Mouse (Mus musculus) left cerebral cortex, adult 18-20 months (tissue): Measurements from ENCODE around the gene Mall. TPM values are rescaled to one million over a fixed set of nuclear protein-coding genes. Genes with fewer than 3 reads are reported as not detected.

ENCODE experiments used
- DNase-seq, 2 experiments: peaks; one replicate each; pipeline ENCODE4 v3.0.0; 2021 to 2022; ENCODE audit warnings: low spot score in 2 of 2, mixed read lengths in 1 of 2
- long read RNA-seq, 2 experiments: library from polyadenylated mRNA; stranded (forward); transcript quantifications; one replicate each; pipeline ENCODE4 v2.0.0; 2021
- total RNA-seq, 2 experiments: library from RNA; stranded (reverse); gene quantifications; 2 replicates each; pipeline ENCODE4 v1.2.3; 2021

Gene Mall
- 1 to 10 TPM in 1 of 2 experiments, under 1 TPM in 1; 0.87 to 1.5 TPM for total RNA-seq
- long read RNA-seq, experiment 1, partial matches to known transcripts = 0 of 2 reads
- long read RNA-seq, experiment 1, other reads (novel, unspliced or antisense) = 0 of 2 reads
- long read RNA-seq, experiment 2 = 0 reads

GRCm38 (mm10) chr2:127729671-127730070 is at the start of gene Mall:
Mall (minus strand) TSS chr2:127729932.
- DNase-seq = no peak

DNA sequence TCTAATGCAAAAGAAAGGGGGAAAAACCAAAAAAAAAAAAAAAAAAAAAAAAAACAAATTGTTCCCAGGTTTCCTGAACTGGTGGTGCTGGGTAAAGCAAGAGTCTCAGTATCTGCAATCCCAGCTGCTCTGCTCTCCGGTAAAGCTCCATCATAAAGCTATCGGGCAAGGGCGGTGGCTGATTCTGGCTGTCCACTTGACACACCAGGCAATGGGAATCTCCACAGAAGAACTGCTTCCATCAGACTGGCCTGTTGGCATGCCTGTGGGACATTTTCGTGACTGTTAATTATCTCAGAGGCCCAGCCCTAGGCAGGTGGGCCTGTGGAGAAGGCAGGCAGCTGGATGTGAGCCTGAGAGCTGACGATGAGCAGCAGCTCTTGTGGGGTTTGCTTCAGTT is 48.7 kb upstream of the Mall start:
- no peak for DNase-seq

DNA sequence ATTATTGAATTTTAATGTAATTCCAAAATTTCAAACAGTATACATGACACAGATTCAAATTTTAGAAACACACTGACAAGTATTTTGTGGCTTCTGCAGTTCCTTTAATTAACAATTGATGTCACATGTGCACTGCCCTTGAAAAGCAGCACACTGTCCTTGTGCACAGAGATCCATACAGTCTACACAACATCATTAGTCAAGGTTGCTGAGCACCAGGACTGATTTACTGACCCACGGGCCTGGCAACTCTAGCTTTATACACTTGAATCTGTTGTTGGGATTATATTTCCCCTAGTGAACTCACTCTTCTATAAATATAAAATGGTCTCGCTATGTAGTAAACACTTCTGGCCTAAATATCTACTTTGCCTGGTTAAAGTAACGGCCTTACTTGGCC is 45.3 kb upstream of the Mall start:
- no peak for DNase-seq

DNA sequence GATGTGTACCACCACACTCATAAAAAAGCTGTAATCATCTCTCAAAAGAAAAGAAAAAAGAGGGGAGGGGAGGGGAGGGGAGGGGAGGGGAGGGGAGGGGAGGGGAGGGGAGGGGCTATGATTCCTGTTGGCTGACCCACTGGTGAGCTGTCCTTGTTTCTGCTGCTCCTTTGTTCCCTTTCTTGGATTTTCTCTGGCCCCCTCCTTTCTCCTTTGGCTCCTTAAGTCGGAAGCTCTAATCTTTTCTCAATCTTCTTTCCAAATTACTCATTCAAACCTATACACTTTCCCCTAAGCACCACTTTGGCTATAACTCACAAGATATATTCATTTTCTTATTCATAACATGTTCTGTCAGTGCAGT is 44.8 kb upstream of the Mall start:
- DNase-seq = no peak

- DNase-seq = peak in 1 of 2 experiments; percentile 24
These were observed 44.3 kb upstream of the Mall start for GRCm38 (mm10) chr2:127773938-127774577.

DNA sequence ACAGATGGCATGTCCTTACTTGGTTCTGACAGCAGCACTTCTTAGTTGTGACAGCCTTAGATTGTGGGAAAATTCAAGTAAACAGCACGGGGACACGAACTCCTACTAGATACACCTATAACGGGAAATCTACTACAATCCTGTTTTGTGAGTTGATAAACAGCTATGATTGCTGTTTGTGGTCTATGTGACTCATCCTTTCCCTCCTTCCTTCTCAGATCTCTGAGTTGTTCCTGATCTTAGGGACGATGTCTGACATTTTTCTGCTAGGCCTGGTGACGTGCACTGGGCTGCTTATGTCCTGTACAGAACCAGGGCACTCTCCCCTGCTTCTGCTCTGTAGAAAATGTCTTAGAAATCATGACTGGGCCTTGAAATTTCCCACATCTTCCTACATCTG is 31.9 kb upstream of the Mall start:
- DNase-seq = no peak

GRCm38 (mm10) chr2:127760429-127761000 is 30.8 kb upstream of the Mall start:
- no peak for DNase-seq

GRCm38 (mm10) chr2:127760014-127760413 is 30.3 kb upstream of the Mall start:
- no peak for DNase-seq

DNA sequence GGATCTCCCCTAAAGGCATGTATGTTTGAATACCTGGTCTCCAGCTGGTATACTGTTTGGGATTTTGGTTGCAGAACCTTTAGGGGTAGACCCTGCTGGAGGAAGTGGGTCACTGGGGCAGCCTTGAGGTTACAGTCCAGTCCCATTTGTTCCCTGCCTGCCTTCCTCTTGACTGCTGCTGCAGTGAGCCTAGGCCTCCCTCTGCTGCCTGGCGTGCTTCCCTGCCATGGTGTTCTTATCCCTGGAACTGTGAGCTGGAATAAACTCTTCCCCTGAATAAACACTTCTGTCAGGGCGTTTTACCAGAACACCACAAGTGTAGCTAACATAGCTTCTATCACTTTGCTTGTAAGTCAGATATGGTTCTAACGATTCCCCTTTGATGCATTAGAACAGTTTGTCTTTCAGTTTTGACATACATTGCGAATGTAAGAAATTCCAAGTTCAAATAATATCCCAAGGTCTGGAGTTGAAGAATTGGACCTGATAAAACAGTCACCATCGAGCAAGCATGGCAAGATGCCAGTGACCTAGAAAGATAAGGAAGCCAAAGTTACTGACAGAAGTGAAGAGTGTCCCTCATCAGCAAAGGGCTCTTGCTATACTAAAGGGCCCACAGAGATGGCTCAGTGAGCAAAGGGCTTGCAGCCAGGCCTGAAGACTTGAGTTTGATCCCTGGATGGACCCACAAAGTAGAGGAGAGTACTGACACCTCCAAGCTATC is 29.6 kb upstream of the Mall start:
- DNase-seq = no peak

DNA sequence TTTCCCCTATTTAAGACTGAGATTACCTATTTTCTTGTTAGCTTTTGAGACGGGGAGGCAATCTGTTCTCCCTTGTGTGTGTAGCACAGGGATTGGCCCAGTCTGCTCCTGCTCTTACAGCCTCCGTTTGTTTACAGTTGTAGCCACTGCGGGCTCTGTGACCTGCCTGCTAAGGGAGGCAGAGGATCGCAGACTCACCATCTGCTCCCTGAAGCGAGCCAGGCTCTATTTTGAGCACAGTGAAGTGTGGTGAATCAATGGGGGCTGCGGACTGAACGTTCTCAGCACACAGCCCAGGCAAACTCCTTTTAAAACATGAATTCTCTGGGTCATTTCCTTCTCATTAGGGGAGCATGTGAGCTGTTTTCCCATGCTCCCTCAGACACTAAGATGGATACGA is 27.4 kb upstream of the Mall start:
- peak; percentile 22 to 42 for DNase-seq

- no peak for DNase-seq
These were observed 24.4 kb upstream of the Mall start for GRCm38 (mm10) chr2:127754113-127754512.

GRCm38 (mm10) chr2:127751849-127752610 is 22.3 kb upstream of the Mall start:
- DNase-seq = no peak

- no peak for DNase-seq
These were observed 19.6 kb upstream of the Mall start for GRCm38 (mm10) chr2:127749376-127749775.

DNA sequence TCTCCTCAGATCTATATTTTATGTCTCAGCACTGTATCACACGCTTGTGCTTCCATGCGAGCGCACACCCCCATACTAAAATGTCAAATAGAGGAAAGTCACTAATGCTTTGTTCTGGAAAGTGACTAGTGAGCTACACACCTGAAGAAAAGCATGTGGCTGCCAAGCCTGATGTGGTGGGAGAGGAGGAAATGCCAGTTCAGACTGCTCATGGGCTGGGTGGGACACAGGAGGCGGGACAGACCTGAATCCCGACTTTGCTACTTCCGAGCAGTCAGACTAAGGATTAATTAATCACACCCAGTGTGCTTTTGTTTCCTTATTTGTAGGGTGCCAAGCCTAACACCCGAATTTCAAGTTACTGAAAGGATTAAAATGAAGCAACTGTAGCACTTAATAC is 18.6 kb upstream of the Mall start:
- no peak for DNase-seq

DNA sequence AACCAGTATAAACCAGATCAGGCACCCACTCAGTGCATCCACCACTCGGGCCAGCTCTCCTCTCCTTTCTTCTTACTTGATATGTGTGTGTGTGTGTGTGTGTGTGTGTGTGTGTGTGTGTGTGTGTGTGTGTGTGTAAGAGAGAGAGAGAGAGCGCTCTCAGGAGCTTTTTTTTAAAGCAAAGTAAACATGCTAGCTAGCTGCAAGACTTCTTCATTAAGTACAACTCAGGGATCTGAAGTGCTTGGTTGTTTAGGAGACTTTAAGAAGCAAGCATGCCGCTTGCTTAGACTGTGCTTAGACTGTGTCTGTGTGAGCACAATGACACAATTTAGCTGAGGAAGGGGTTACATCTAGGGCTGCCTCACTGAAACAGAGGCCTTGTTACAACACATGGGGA is 12.9 kb upstream of the Mall start:
- DNase-seq = no peak

GRCm38 (mm10) chr2:127740756-127741519 is 11.2 kb upstream of the Mall start:
- no peak for DNase-seq

DNA sequence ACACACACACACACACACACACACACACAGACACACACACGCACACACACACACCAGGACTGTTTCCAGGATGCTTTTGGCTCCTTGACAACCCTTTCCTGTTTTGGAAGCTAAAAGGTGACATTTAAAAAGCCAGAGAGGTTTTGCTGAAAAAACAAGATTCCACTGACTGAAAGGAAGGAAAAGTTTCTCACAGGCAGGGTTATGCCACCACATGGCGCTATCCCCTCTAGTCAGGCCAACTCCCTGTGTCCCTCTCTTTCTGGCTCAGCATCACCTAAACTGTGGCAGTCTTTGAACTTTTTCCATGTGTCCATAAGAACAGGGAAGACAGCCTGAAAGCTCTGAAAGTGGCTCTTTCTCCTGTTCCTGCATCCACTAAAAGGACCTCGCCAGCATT is 8.2 kb upstream of the Mall start:
- no peak for DNase-seq

DNA sequence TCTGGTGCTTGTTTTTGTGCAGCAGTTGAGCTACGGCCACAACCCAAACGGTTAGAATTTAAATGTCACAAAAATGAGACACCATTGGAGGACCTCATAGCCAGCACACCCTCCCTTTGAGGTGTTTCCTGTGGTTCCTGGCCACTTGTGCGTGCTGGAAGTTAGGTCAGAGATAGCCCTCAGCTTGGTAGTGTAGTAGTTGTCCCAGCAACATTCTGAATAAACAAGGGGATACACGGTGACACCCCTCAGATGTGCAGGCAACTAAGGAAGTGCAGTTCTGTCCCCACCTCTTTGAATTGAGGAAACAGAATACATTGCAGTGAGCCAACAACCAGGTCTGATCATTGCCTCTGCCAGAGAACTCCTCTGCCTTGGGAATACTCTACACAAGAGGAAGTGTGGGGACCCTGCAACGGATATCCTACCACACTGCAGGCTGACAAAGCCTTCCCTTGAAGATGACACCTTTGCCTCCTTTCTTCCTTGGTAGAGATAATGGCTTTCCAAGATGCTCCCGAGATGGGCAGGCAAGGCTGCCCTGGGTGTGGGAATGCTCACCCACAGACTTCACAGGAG is 7.0 kb upstream of the Mall start:
- no peak for DNase-seq

GRCm38 (mm10) chr2:127735512-127736145 is 5.9 kb upstream of the Mall start:
- no peak for DNase-seq

GRCm38 (mm10) chr2:127734889-127735288 is 5.2 kb upstream of the Mall start:
- no peak for DNase-seq
